Mouse (Mus musculus) heart, postnatal 0 days (tissue): ENCODE measurements around the gene Fads2. TPM values are rescaled to one million over a fixed set of nuclear protein-coding genes. Genes with fewer than 3 reads are reported as not detected.
A peak's percentile ranks its signal among the peaks of the same experiment; 100 is the strongest.

ENCODE experiments used
- ATAC-seq: fragments of 200-750 bp; cut with Nextera tagmentation; 2 replicates; pipeline ENCODE4 v1.8.0; 2017; ENCODE audit warnings: low read depth, moderate number of reproducible peaks, moderate library complexity; ENCODE audit not compliant: insufficient read depth
- DNase-seq: peaks from one replicate; pipeline ENCODE4 v3.0.0-alpha.2; 2016; ENCODE audit warnings: low spot score
- H3K27ac ChIP-seq: fragments of 300-500 bp; sonication (generic); 2 replicates; pipeline ENCODE4 v1.5.1; 2014; ENCODE audit warnings: low read depth, mild to moderate bottlenecking
- H3K27me3 ChIP-seq: fragments of 300-500 bp; sonication (generic); 2 replicates; pipeline ENCODE4 v1.6.1; 2014; ENCODE audit warnings: low read length, mixed read lengths; ENCODE audit not compliant: control insufficient read depth, insufficient read depth
- H3K36me3 ChIP-seq: fragments of 300-500 bp; sonication (generic); replicated peaks from 2 replicates; pipeline ENCODE4 v1.6.1; 2014; ENCODE audit warnings: low read length, mixed read lengths; ENCODE audit not compliant: control insufficient read depth, insufficient read depth
- H3K4me1 ChIP-seq: fragments of 300-500 bp; sonication (generic); 2 replicates; pipeline ENCODE4 v1.6.1; 2014; ENCODE audit warnings: antibody characterized with exemption; ENCODE audit not compliant: control insufficient read depth, insufficient read depth
- H3K4me2 ChIP-seq: fragments of 300-500 bp; sonication (generic); 2 replicates; pipeline ENCODE4 v1.6.1; 2014; ENCODE audit warnings: low read depth, mild to moderate bottlenecking, low read length, moderate library complexity
- H3K4me3 ChIP-seq: fragments of 300-500 bp; sonication (generic); 2 replicates; pipeline ENCODE4 v1.5.1; 2014; ENCODE audit warnings: low read depth, low read length
- H3K9ac ChIP-seq: fragments of 300-500 bp; sonication (generic); replicated peaks from 2 replicates; pipeline ENCODE4 v1.6.1; 2014; ENCODE audit warnings: low read depth, low read length, mixed read lengths
- H3K9me3 ChIP-seq: fragments of 300-500 bp; sonication (generic); replicated peaks from 2 replicates; pipeline ENCODE4 v1.6.1; 2016; ENCODE audit warnings: low read length; ENCODE audit not compliant: control insufficient read depth
- CTCF ChIP-seq: IDR thresholded peaks from 2 replicates; pipeline ENCODE4 v1.5.1; 2016; ENCODE audit warnings: antibody characterized with exemption, control low read depth, low read depth
- EP300 ChIP-seq: IDR thresholded peaks from 2 replicates; pipeline ENCODE4 v1.6.1; 2016; ENCODE audit warnings: antibody characterized with exemption, low read depth
- WGBS: fragments of 180-500 bp; shearing (Covaris S2); extraction: QIAGEN DNeasy Blood & Tissue Kit; methylation state at CpG from one replicate; pipeline ENCODE4 v1.1.7; 2014; 5-methylcytosine and 5-hydroxymethylcytosine counted together
- polyA plus RNA-seq: library from polyadenylated mRNA; unstranded; fragments of >200 nt; fragmentation: Nextera tagmentation; extraction: Ambion mirVana; gene quantifications from 2 replicates; pipeline ENCODE4 v1.2.1, GENCODE M21; 2015
- total RNA-seq: library from RNA; depleted of rRNA; stranded (reverse); fragments of >200 nt; gene quantifications from 2 replicates; pipeline ENCODE4 v1.2.3, GENCODE M21; 2014; ENCODE audit warnings: low replicate concordance

The Fads2 gene
- total and polyA plus RNA-seq, 2 experiments from 2014 or later = 11.4 to 15.9 TPM

DNA sequence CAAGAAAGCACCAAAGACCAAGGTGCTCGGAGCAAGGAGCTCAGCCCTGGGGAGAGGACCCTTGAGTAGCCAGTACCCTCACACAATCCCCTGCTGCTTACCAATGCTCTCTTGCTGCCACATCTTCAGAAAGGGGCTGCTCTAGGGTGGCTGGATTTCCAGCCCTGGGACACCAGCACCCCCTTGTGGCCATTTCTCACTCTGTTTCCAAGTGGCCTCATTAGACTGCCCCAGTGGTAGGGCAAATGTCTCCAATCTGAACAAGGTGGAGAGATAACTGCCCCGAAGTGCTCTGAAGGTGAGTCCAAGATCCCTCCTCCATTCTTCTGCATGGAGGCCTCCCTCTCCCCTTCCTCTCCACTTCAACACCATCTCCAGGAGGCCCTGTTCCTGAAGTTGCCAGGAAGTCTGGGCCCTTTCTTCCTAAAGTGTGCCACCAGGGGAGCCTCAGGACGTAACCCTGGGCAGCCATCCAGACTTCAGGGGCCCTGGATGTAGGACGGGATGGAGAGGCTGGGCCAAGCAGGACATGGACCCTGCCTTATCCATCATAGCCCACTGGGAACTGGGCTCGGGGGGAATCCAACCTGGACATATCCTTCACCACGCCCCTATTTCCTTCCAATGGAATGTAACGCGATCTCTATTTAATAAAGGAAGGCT lies 66.6 kb downstream of the Fads2 start:
- H3K36me3 ChIP-seq = 0 out of 2 replicates have a peak, but pooled peaks cover 5% of the 10 kb centered on the region
- ATAC-seq = peak; percentile 50; the same call in 1 of the 2 replicates

GRCm38 (mm10) chr19:10034356-10034755 lies 67.2 kb downstream of the Fads2 start:
- ATAC-seq (no peak), DNase-seq (no peak)
- no peak overlapping the region for H3K4me2 ChIP-seq
- H3K4me3 ChIP-seq = no peak overlapping the region
- H3K27ac ChIP-seq = no peak overlapping the region
- no peaks in the 10 kb centered on the region for H3K9me3 ChIP-seq
- 83% methylated on average over 5 of the region's 5 CpGs for WGBS
- 0 out of 2 replicates have a peak, but pooled peaks cover 9% of the 10 kb centered on the region for H3K36me3 ChIP-seq
- TF ChIP-seq EP300 = no peak
- TF ChIP-seq CTCF = no peak
- peaks cover 19% of the 10 kb centered on the region; the same call in 1 of the 2 replicates for H3K4me1 ChIP-seq
- no peaks in the 10 kb centered on the region for H3K27me3 ChIP-seq
- H3K9ac ChIP-seq = no peak overlapping the region

More for the DNA sequence above, 66.6 kb downstream of the Fads2 start:
- TF ChIP-seq CTCF (peak; percentile 91), EP300 (no peak)
- Histone ChIP-seq H3K9me3 (no peaks in the 10 kb centered on the region), H3K4me1 (peaks cover 24% of the 10 kb centered on the region; the same call in 1 of the 2 replicates), H3K27me3 (no peaks in the 10 kb centered on the region), H3K27ac (no peak overlapping the region), H3K9ac (no peak overlapping the region), H3K4me3 (no peak overlapping the region), H3K4me2 (no peak overlapping the region)
- WGBS = 46% methylated on average over 8 of the region's 8 CpGs
- peak; percentile 71 for DNase-seq

DNA sequence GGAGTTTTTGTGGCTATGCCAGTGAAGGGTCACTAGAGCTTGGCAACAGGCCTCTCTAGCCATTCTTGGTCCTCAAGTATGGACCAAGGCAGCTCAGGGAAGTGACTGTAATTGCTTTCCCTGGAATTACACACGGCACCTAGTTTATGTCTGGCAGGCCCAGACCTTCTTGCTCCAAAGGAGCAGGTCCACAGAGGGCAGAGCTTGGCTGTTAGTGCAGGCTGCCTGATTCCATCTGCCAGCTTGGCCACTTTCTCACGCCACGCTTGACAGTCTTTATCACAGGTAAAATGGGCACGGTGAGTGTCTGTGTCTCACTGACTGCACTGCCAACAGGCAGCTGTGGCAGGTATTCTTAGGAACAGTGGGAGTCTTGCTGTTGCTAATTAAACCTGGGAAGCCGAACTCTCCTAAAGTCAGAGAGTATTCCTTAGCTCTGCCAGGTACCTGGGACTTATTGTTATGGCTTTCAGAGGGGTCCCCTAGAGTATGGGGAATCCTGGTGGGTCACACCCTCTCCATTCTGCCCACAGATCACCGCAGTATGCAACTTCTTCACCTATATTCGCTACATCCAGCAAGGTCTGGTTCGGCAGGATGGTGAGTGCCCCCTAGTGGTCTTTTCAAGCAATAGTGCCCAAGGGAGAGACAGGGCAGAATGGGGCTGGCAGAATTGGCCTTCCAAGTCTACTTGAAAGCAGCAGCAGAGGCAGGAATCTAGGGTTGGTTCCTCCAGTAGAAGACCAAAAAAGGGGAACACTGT lies 68.2 kb downstream of the Fads2 start:
- Histone ChIP-seq H3K4me1 (peaks cover 10% of the 10 kb centered on the region; the same call in 1 of the 2 replicates), H3K9ac (no peak overlapping the region), H3K27ac (no peak overlapping the region), H3K27me3 (no peaks in the 10 kb centered on the region), H3K4me3 (no peak overlapping the region), H3K9me3 (no peaks in the 10 kb centered on the region), H3K4me2 (no peak overlapping the region), H3K36me3 (peaks cover 18% of the 10 kb centered on the region; the same call in 1 of the 2 replicates)
- TF ChIP-seq CTCF (peak; percentile 91), EP300 (no peak)
- DNase-seq (peak; percentile 74), ATAC-seq (peak; percentile 57)
- 39% methylated on average over 8 of the region's 8 CpGs for WGBS

DNA sequence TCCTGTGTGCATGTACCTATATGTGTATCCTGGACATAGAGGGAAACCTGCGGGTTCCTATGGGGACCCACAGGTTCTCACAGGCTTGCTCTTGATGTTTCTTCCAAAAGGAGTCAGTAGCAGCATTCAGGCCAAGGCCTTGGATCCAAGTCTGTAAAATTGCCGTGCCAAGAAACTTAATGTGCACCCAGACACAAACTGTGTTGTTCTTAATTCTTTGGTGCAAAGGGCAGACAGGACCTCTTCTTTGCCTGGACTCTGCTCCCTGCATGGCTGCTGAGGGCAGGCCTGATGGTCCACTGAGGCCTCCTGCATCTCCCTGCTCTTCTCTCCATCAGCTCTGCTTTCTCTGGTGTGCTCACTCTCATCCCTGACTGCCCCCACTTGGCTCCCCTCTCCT lies 71.8 kb downstream of the Fads2 start:
- no peak overlapping the region for H3K27ac ChIP-seq
- H3K27me3 ChIP-seq = no peaks in the 10 kb centered on the region
- H3K4me1 ChIP-seq = peaks cover 9% of the 10 kb centered on the region
- H3K4me3 ChIP-seq = no peak overlapping the region
- TF ChIP-seq CTCF = no peak
- no peak for TF ChIP-seq EP300
- no peak for ATAC-seq
- H3K36me3 ChIP-seq = peaks cover 30% of the 10 kb centered on the region; the same call in 1 of the 2 replicates
- no peaks in the 10 kb centered on the region for H3K9me3 ChIP-seq
- H3K4me2 ChIP-seq = no peak overlapping the region
- DNase-seq = no peak
- 85% methylated on average over 2 of the region's 2 CpGs for WGBS
- H3K9ac ChIP-seq = no peak overlapping the region

DNA sequence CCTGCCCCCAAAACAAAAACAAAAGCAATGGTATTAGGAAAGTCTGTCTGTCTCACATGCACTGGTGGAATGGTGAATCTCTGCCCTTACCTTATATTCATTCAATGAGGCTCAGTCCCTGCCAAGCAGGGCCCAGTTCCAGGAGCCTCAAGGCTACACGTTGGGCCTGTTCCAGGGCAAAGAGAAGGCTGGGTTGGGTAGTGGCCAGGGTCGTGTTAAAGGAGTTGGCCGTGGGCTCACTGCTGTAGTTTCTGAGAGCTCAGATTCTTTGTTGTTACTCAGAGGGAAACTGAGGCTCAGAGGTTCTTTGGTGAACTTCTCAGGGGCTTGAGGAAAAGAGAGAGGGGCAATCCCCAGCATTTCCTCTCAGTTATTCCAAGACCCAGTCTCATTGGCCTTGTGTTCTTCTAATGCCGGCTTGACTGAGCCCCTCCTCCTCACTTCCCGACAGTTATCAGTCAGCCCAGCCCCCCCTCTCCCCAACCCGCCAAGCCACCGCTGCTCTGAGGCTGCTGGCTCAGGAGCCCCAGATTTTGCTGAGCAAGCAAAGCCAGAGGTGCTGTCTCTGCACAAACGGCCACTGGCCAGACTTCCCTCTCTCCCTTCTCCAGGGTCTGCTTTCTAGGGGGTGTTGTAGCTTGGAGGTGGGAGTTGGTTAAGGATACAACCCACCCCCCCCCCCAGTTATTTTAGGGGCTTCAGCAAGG lies 76.2 kb downstream of the Fads2 start:
- Histone ChIP-seq H3K36me3 (peaks cover 27% of the 10 kb centered on the region; the same call in 1 of the 2 replicates), H3K4me3 (no peak overlapping the region), H3K9me3 (no peaks in the 10 kb centered on the region), H3K9ac (no peak overlapping the region), H3K4me2 (peak overlapping the region; percentile 5; the same call in 1 of the 2 replicates), H3K27me3 (no peaks in the 10 kb centered on the region), H3K27ac (peak overlapping the region; percentile 46), H3K4me1 (peaks cover 25% of the 10 kb centered on the region)
- 2% methylated on average over 8 of the region's 8 CpGs for WGBS
- TF ChIP-seq EP300 (no peak), CTCF (no peak)
- DNase-seq = peak; percentile 62
- peak; percentile 46; the same call in 1 of the 2 replicates for ATAC-seq
